Mouse (Mus musculus) frontal cortex, postnatal 25 days (tissue): ENCODE results near the gene Rarb.
A peak's percentile ranks its signal among the peaks of the same experiment; 100 is the strongest.

ENCODE experiments used
- DNase-seq, 2 experiments: peaks; one replicate each; pipeline ENCODE4 v3.0.0; 2022; ENCODE audit warnings: low spot score in 2 of 2

Rarb gene

DNA sequence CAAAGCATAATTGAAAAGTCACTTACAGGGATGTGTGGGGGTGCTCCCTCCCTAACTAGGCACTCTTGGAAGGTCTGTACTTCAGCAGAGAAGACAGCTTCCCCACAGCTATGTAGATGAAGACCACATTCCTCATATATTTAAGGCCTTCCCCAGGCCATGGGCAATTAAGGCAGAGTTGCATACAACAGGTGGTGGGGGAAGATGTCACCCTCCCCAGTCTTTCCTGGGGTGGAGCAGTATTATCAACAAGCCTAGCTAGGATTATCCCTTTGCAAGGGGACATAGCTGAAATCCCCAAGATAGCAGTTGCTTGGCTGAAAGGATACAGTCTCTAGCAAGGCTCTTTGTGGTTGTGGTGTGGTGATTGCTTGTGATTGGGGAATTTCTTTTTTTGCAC is 240.9 kb downstream of the Rarb start:
- no peak for DNase-seq

DNA sequence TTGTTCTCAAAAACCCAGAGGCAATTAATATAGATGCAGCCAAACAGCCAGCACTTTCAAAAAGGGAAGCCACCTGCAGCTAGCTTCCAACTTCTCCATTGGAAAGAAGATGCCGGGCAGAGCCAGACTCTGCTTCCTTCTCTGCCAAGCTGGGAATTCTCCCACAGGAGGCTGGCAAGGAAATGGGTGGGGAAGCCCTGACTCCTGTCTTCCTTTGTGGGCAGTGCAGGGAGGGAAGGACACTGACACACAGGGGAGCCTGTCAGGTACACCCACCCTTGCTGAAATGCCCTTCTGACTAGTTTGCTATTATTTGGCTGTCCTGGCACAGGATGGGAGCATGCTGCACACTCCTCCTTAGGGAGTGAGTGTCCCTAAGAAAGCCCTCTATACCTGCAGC is 241.9 kb downstream of the Rarb start:
- DNase-seq, result no peak

DNA sequence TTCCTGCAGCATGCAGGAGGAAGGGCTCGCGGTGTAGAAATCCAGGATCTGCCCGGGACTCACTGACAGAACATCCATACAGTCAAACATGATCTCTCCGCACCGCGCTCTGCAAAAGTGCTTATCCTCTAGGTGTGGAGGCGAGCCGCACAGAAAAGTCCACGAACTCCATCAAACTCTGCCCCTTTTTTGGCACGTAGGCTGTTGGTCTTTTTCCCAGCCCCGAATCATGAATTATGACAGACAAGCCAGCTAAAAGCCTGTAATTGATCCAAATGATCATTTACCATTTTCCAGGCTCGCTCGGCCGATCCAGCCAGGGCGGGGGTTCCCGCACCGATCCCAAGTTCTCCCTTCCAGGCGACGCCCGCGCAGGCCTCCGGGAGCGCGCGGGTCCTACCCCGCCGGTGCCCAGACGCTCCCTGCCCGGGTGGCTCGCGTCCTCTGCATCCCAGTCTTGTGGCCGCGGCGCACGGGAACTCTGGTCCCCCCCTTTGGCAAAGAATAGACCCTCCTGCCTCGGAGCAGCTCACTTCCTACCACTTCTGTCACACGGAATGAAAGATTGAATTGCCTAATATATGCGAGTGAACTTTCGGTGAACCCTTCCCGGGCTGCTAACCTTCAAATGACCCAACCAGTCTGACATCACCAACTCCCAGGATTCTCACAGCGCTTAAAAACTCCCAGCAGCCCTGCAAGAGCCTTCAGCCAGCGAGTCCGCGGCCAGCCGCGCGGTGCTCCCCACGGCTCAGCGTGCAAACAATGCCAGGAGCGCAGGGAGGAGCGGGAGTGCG is 243.8 kb downstream of the Rarb start:
- DNase-seq, result peak; percentile 56 to 59

DNA sequence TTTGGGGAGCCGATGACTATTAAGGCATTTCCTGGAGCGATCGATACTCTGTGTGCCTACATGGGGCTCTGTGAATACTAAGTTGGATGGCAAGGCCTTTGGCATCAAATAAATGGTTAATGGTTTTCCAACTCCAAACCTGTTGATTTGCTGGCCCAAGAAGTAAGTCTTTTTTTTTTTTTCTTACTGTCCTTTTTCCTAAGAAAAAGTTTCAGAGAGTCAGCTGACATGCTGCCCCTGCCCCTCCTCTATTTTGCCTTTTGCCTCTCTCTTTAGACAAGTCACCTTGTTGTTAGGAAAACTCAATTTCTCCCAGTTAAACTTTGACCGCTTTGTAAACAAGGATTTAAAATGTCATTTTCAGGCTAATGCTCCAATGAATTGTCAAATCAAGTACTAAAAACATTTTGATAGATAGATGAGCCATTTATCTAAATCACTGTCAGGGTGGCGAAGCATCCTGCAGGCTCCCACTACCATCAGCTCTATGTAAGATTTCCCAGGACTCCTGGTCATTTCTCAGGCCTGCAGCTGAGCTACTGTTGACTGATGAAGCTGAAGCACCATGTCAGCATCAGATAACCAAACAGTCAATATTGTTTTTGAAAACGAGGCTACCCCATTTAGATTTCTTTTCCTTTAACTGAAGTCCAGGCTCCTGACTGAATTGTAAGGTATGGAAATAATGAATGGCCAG is 245.3 kb downstream of the Rarb start:
- no peak for DNase-seq

- no peak for DNase-seq
Measured at GRCm38 (mm10) chr14:16572755-16573340, 246.1 kb downstream of the Rarb start.

- no peak for DNase-seq
Measured at GRCm38 (mm10) chr14:16569506-16570001, 249.4 kb downstream of the Rarb start.

DNA sequence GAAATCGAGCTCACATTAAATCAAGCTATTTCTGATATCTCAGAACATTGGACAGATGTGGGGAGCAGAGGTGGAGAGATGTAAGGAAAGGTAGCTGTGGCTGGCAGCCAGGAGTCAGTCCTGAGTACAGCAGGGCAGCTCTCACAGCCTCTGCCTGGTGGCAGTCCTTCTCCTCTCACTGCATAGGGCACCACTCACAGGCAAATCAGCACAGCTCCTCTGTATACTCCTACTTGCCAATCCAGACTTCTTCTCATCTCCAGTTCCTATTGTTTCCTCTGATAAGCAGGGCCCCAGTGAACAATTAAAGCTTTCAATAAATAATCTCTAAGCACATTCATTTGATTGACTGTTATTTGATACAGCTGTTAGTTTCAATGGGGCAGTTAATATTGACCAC is 252.0 kb downstream of the Rarb start:
- DNase-seq, result no peak

DNA sequence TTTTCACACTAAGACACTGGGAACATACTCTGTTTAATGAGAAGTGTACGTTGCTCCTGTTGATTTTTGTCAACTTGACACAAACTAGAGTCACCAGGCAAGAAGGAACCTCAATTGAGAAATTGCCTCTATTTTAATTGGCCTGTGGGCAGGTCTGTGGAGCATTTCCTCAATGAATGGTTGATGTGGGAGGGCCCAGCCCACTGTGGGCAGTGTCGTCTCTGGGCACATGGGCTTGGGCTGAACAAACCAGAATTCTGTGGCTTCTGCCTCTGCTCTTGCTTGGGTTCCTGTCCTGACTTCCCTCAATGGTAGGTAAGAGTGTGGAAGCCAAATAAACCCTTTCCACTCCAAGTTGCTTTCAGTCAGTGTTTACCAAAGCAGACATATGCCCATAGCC is 255.0 kb downstream of the Rarb start:
- DNase-seq, result no peak

DNA sequence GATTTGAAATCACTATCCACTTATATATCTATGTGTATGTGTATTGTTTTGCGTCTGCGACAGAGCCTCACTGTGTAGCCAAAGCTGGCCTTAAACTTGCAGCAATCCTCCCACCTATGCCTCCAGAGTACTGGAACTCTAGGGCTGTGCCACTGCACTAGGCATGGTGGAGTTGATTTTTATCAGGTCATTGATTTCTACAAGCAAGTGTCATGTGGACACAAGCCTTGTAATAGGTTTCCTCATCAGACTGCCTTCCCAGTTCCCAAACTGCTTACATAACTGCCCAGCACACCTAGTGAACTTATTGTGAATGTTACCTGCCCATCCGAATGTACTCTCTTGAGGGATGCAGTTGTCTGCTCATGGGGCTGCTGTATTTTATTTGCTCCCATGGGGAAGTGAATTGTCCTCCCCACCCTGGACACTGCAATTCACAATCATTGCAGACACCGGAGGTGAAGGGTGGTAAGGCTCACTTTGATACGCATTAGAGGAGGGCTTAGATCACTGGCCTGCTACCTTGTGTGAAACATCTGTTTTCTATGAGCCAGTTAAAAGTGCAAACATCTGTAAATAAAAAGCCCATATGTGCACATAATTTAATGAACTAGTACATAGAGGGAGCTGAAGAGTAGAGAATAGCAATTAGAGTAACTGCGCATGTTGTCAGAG is 257.3 kb downstream of the Rarb start:
- DNase-seq, result no peak

DNA sequence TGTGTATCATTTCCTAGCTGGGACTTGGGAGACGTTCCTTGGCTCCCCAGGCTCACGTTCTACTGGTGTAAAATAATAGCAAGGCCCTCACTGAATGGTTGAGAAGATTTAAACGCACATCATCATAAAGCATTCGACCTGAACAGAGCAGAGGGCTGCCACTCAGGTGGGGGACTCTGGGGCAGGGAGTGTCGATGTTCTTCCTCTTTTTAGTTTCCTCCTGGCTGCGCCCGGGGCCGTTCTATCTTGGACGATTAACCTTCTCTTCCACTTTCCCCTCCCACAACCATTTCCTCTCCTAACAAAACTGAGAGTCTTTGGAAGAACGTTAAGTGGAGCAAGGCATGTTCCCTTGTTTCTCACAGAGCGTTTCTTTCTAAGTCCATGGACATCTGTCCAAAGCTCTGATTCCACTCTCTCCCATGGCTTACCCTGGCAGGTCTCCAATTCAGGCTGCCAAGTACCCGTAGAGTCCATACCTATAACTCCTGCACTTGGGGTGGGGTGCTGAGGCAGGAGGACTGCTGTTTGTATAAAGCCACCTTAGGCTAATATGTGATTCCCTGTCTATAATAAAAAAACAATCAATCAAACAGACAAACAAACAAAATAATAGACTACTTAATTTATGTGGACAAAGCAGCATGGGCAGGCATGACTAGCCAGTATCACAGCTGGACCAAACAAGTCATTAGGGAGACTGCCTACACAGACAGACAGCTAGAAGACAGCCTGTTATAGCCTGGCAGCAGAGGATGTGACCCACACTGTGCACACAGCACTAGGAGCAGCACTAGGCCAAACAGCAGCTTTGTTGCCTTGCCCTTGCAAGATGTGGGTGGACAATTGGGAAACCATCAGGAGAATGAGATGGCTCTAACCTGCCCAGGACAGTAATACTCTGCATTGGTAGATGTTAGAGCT is 259.4 kb downstream of the Rarb start:
- no peak for DNase-seq

DNA sequence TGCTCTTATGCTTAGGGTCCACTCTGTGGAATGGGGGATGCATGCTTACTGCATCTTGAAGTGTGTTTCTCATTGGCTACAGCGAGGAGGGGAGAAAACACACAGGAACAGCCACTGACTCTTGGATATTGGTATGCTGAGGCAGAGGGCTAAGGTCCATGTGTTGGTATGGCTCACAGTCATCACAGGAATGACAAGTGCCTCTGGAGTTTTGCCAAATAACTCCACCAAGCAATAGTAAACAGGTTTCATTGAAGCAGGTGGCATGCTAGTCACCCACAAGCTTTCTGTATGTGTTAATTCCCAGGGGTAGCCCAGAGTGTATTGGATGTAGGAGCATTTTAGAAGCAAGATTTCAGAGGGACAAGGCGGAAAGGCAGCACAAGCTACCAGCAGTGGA is 260.9 kb downstream of the Rarb start:
- no peak for DNase-seq

GRCm38 (mm10) chr14:16554643-16555459 is 264.1 kb downstream of the Rarb start:
- no peak for DNase-seq

- no peak for DNase-seq
Measured at GRCm38 (mm10) chr14:16554319-16554642, 264.7 kb downstream of the Rarb start.

DNA sequence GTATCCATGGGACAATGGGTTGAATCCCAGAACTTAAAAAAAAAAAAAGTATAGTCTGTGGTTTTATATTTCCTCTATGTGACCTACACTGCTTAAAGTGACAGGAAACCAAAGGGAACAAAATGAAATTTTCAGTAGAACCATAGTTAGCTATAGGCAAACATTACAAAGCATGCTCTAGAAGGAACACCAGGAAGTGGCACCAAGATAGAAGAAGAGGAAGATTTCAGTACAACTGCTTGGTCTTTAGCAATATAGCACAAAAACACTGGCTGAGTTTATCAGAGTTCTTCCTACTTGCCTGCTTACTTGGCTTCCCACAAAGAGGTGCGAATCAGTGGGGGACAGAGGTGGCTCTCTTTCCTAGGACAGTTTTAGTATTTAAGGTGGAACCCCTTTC is 266.7 kb downstream of the Rarb start:
- DNase-seq, result no peak

GRCm38 (mm10) chr14:16551843-16552242 is 267.1 kb downstream of the Rarb start:
- DNase-seq, result no peak

DNA sequence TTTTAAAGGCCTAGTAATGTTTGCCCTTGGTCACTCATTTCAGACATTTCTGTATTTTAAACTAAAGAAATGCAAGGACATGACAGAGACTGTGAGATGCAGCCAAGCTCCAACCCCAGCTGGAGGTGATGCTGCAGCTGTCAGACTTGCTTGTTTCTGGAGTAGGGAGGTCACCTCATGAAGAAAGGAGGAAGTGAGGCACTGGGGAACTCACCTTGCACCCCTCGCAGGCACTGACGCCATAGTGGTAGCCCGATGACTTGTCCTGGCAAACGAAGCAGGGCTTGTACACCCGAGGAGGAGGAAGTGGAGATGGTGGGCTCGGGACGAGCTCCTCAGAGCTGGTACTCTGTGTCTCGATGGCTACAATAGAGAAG is 270.8 kb downstream of the Rarb start:
- no peak for DNase-seq

DNA sequence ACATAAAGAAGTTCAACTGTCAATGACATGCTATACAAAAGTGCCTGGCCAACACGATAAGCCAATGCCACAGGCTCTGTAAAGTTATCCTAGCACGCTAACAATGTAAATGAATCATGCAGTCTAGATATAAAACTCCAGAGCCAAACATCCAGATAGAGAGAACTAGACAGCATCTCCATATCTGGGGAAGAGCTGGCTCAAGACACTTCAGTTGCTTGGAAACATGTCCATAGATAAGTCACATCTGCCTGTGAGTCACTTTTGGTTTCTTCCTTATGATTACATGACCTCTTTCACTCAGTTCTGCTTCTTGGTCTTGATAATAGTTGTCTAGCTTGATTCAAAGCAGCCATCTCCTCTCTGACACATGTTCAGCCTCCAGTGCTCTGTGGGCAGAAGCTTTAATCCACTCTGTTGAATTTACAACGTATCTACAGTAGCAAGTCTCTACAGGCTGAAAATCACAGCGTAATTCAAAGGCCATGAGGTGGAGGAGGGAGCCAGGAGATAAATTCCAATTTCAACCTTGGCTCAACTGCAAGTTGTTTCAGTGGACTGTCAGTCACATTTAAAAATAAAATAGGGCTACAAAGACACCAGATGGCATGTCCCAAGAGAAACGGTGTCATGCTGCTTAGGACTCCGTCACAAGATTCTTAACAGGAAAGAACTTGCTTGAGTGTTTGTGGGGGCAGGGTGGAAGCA is 271.3 kb downstream of the Rarb start:
- DNase-seq, result no peak

DNA sequence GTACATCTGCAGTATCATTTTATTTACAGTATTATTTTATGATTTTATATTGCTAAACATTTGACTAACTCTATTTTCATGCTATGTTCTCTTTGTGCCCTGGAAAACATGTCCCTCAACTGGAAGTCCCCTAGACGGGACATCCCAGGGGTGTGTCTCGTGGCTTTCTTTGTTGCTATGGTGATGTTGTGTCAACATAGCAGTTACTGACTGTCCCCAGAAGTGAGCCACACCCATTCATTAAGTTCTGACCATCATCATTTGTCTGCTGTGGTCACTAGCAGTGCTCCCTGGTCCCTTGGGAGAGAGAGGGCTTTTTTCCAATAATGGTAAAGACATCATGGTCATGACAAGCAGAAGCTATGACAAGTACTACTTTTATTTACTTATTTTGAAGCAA is 274.0 kb downstream of the Rarb start:
- DNase-seq, result no peak

DNA sequence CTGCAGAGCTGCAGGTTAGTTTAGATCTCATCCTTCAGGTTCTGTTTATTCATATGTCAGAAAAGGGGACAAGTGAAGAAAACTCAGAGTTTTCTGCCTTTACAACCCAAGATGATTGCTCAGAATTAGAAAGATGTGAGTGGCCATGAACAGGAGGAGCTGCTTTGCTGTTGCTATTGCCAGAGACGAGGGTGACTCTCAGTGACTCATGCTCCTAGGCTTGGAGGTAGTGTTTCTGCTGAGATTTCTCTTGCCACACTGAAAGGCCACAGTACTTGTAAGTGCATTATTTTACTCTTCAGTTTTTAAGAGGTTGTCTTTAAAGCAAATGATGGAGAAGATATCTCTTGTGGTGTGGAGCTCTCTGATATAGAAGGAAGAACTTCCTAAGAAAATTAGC is 277.3 kb downstream of the Rarb start:
- no peak for DNase-seq

- no peak for DNase-seq
Measured at GRCm38 (mm10) chr14:16537433-16537832, 281.5 kb downstream of the Rarb start.
